Mouse (Mus musculus) heart, adult 2 months (tissue): Measurements from ENCODE around the gene Smchd1.

Experiments
- CTCF ChIP-seq: fragments of 200-600 bp; IDR thresholded peaks from 2 replicates; pipeline ENCODE4 v1.8.1; 2022; ENCODE audit warnings: antibody characterized with exemption, mild to moderate bottlenecking, moderate library complexity
- EP300 ChIP-seq: fragments of 200-500 bp; IDR thresholded peaks from 2 replicates; pipeline ENCODE4 v1.6.1; 2011; ENCODE audit warnings: low read depth, low read length, control low read depth; ENCODE audit not compliant: insufficient read depth
- POLR2A ChIP-seq: fragments of 200-500 bp; IDR thresholded peaks from 2 replicates; pipeline ENCODE4 v1.6.1; 2011; ENCODE audit warnings: mild to moderate bottlenecking, low read depth, low read length, control low read depth; ENCODE audit not compliant: insufficient read depth

DNA sequence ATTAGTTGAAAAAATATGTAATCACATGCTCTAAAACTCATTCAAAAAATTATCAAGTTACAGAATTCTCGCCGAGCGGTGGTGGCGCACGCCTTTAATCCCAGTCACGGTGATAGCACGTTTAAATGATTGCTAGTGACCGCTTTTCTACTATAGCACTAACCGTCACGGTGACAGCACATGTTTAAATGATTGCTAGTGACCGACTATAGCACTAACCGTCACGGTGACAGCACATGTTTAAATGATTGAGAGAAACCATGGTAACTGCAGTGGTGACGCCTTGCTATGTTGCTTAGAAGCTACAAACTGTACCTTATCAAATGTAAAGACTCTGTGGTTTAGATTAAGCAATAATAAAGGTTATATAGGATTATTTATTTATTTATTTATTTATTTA is 94.8 kb downstream of the Smchd1 start:
- TF ChIP-seq CTCF, result no peak
- no peak for TF ChIP-seq POLR2A
- no peak for TF ChIP-seq EP300
